Mouse (Mus musculus) erythroblast, embryonic 14.5 days (primary cell): ENCODE measurements at regions not wholly inside any gene's neighbourhood (a gene's known extent, or its start where the extent isn't known, plus 50 kb on each side); places are given as distances from the start of the nearest gene placed in this dataset.
"Not testable (repeated sequence)": the region's sequence is repeated elsewhere in the genome, so short reads cannot be mapped to it uniquely, and the experiment has no call there.

ENCODE experiments used
- H3K27me3 ChIP-seq: 2 replicates; pipeline ENCODE4 v1.6.1; 2012; ENCODE audit warnings: inconsistent platforms; ENCODE audit not compliant: control insufficient read depth
- H3K36me3 ChIP-seq: 2 replicates; pipeline ENCODE4 v1.6.1; 2012; ENCODE audit warnings: mild to moderate bottlenecking, inconsistent platforms; ENCODE audit not compliant: control insufficient read depth
- H3K4me1 ChIP-seq: 2 replicates; pipeline ENCODE4 v1.6.1; 2012; ENCODE audit warnings: inconsistent platforms; ENCODE audit not compliant: control insufficient read depth
- H3K4me3 ChIP-seq: replicated peaks from 2 replicates; pipeline ENCODE3; 2012; ENCODE audit warnings: moderate library complexity, mild to moderate bottlenecking, inconsistent platforms
- H3K9me3 ChIP-seq: 2 replicates; pipeline ENCODE4 v1.6.1; 2012; ENCODE audit warnings: low read length, inconsistent platforms, mixed read lengths; ENCODE audit not compliant: control insufficient read depth
- GATA1 ChIP-seq: IDR thresholded peaks from 2 replicates; pipeline ENCODE4 v1.6.1; 2012; ENCODE audit warnings: low read length, inconsistent platforms, mixed read lengths
- TAL1 ChIP-seq: IDR thresholded peaks from 3 replicates; pipeline ENCODE4 v1.6.1; 2012; ENCODE audit warnings: low read length, inconsistent platforms, mixed read lengths

GRCm38 (mm10) chr6:7752885-7753611 lies 60.0 kb upstream of the Asns start:
- H3K27me3 ChIP-seq = peaks cover 4% of the 10 kb centered on the region; the same call in 1 of the 2 replicates
- H3K9me3 ChIP-seq = no peaks in the 10 kb centered on the region
- no peaks in the 10 kb centered on the region for H3K36me3 ChIP-seq
- TF ChIP-seq TAL1 (no peak), GATA1 (no peak)
- no peak overlapping the region for H3K4me3 ChIP-seq
- H3K4me1 ChIP-seq = peaks cover 6% of the 10 kb centered on the region

- no peak overlapping the region for H3K4me3 ChIP-seq
- TF ChIP-seq TAL1 (no peak), GATA1 (no peak)
- H3K36me3 ChIP-seq = no peaks in the 10 kb centered on the region
- peaks cover 10% of the 10 kb centered on the region for H3K4me1 ChIP-seq
- peaks cover 4% of the 10 kb centered on the region; the same call in 1 of the 2 replicates for H3K27me3 ChIP-seq
- no peaks in the 10 kb centered on the region for H3K9me3 ChIP-seq
Observed at GRCm38 (mm10) chr6:7748536-7748935, 55.5 kb upstream of the Asns start.

- not testable (repeated sequence) for H3K36me3 ChIP-seq, H3K4me3 ChIP-seq, H3K9me3 ChIP-seq, H3K27me3 ChIP-seq
- peaks cover 10% of the 10 kb centered on the region for H3K4me1 ChIP-seq
Observed at GRCm38 (mm10) chr6:7744257-7744656, 51.2 kb upstream of the Asns start.
